Mouse (Mus musculus): ENCODE results near the gene Ptpra. TPM values are rescaled to one million over a fixed set of nuclear protein-coding genes. Genes with fewer than 3 reads are reported as not detected.

Gene Ptpra
- polyA plus RNA-seq, 1 experiment = 113 TPM

DNA sequence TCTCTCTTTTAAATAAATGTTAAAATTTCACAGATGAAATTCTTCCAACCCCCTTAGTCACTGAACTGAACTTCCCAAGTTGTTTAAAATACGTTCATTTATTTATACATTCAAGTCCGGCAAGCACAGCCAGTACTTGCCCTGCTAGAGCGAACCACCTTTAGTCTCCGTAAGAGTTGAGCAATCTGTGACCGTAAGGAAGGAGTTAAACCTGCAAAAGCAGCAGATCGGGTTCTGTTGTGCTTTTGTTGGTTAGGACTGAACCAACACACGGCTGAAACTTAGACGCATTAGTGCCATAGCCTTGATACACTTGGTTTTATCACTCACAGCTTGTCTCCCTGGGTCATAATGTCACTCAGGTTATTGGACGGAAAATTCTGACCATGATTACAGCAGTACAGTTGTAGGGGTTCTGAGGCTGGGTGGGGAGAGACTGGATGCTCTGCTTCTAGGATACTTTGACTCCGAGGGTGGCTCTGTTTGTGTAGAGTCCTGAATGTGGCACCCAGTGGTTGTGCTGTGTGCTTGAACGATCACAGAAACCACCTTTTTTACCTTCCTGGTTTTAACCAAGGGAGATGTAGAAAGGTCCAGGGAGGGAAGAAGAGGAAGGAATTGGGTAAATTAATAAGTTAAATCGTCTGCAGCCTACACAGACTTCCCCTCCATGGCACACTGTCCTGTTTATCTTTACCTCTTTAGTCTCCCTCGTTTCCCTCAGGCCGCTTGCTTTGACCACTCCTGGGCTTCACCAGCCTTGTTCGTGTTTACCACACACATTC lies 11.4 kb downstream of the Ptpra start:
- H3K27ac ChIP-seq (ENCODE audit: control insufficient read depth, insufficient read depth, low read length) = no peak overlapping the region
- TF ChIP-seq POLR2A (IDR thresholded peaks at IDR 0.05; ENCODE audit: control insufficient read depth, extremely low read depth, insufficient read depth, low read length, poor library complexity) (no peak), CTCF (IDR thresholded peaks at IDR 0.05; ENCODE audit: borderline replicate concordance, control insufficient read depth, extremely low read depth, insufficient read depth, low read length, poor library complexity) (no peak)
- no peaks in the 10 kb centered on the region for H3K36me3 ChIP-seq (ENCODE audit: control insufficient read depth, insufficient read depth, low read length)
- no peak for DNase-seq
- no peak overlapping the region for H3K4me3 ChIP-seq (ENCODE audit: control insufficient read depth, insufficient read depth, low read length)
- no peaks in the 10 kb centered on the region for H3K27me3 ChIP-seq (ENCODE audit: control insufficient read depth, insufficient read depth, low read length)
- WGBS = 62% methylated on average over 15 of the region's 15 CpGs
- no peaks in the 10 kb centered on the region for H3K4me1 ChIP-seq (replicated peaks; ENCODE audit: control insufficient read depth, insufficient read depth, low read length)

DNA sequence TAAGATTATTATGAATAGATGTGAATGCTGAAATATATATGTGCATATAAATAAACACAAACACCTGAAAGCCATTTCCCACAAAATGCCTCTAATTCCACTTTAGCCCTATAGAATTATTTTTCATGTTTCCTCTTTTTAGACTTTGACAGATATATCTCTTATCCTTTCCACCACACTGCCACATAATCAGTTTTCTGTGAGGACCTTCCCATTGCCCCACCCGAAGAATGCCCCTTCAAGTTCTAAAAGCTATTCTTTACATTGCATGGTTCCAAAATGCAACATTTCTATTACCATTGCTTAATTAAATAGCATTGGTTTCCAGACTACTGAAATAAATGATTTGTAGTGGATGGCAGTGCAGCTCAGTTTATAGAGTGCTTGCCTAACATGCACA lies 16.4 kb downstream of the Ptpra start:
- no peak for DNase-seq
- WGBS = 89% methylated on average over 1 of the region's 1 CpGs
- Histone ChIP-seq H3K4me3 (ENCODE audit: control insufficient read depth, insufficient read depth, low read length) (no peak overlapping the region), H3K4me1 (replicated peaks; ENCODE audit: control insufficient read depth, insufficient read depth, low read length) (peaks cover under 1% of the 10 kb centered on the region; the same call in 1 of the 2 replicates), H3K27me3 (ENCODE audit: control insufficient read depth, insufficient read depth, low read length) (no peaks in the 10 kb centered on the region), H3K27ac (ENCODE audit: control insufficient read depth, insufficient read depth, low read length) (no peak overlapping the region), H3K36me3 (ENCODE audit: control insufficient read depth, insufficient read depth, low read length) (no peaks in the 10 kb centered on the region)
- no peak for TF ChIP-seq POLR2A (IDR thresholded peaks at IDR 0.05; ENCODE audit: control insufficient read depth, extremely low read depth, insufficient read depth, low read length, poor library complexity)
- no peak for TF ChIP-seq CTCF (IDR thresholded peaks at IDR 0.05; ENCODE audit: borderline replicate concordance, control insufficient read depth, extremely low read depth, insufficient read depth, low read length, poor library complexity)

DNA sequence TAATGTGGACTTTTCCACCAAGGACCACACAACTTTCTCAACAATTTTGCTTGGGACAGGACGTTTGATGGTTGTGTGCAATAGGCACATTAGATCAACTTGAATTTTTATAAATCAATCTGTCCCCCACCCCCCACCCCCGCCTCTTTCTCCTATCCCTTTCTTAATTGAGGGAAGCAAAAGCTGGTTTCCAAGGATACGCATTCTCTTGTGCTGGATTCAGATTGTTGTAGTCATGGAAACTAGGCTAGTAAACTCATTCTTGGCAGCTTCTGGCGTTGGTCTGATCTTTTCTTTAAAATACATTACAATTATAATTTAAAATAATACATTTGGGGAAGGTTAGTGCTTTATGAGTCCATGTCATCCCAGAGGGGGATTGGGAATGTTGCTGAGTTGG lies 19.3 kb downstream of the Ptpra start:
- Histone ChIP-seq H3K27me3 (ENCODE audit: control insufficient read depth, insufficient read depth, low read length) (no peaks in the 10 kb centered on the region), H3K36me3 (ENCODE audit: control insufficient read depth, insufficient read depth, low read length) (no peaks in the 10 kb centered on the region), H3K4me1 (replicated peaks; ENCODE audit: control insufficient read depth, insufficient read depth, low read length) (peaks cover 8% of the 10 kb centered on the region), H3K4me3 (ENCODE audit: control insufficient read depth, insufficient read depth, low read length) (no peak overlapping the region), H3K27ac (ENCODE audit: control insufficient read depth, insufficient read depth, low read length) (no peak overlapping the region)
- DNase-seq = no peak
- WGBS = 89% methylated on average over 4 of the region's 4 CpGs
- TF ChIP-seq POLR2A (IDR thresholded peaks at IDR 0.05; ENCODE audit: control insufficient read depth, extremely low read depth, insufficient read depth, low read length, poor library complexity) (no peak), CTCF (IDR thresholded peaks at IDR 0.05; ENCODE audit: borderline replicate concordance, control insufficient read depth, extremely low read depth, insufficient read depth, low read length, poor library complexity) (no peak)

DNA sequence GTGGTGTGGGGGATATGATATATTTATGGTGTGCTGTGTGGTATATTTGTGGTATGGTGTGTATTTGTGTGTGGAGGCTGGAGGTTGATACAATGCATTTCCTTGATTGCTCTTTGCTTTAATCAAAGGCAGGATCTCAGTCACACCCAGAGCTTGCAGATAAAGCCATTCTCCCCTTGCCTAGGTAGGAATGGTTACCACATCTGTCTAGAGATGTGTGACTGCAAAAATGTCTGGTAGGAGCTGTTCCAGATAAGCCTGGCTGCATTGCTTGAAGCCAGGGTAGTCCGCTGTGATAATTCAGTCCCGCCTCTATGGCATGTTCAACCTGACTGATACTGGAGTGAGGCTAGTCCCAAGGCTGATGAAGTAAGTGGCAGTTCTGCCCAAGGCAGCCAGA lies 19.9 kb downstream of the Ptpra start:
- H3K4me3 ChIP-seq (ENCODE audit: control insufficient read depth, insufficient read depth, low read length) = no peak overlapping the region
- H3K27ac ChIP-seq (ENCODE audit: control insufficient read depth, insufficient read depth, low read length) = no peak overlapping the region
- no peak for DNase-seq
- no peaks in the 10 kb centered on the region for H3K27me3 ChIP-seq (ENCODE audit: control insufficient read depth, insufficient read depth, low read length)
- TF ChIP-seq POLR2A (IDR thresholded peaks at IDR 0.05; ENCODE audit: control insufficient read depth, extremely low read depth, insufficient read depth, low read length, poor library complexity) (no peak), CTCF (IDR thresholded peaks at IDR 0.05; ENCODE audit: borderline replicate concordance, control insufficient read depth, extremely low read depth, insufficient read depth, low read length, poor library complexity) (no peak)
- WGBS = 94% methylated on average over 2 of the region's 2 CpGs
- peaks cover 8% of the 10 kb centered on the region for H3K4me1 ChIP-seq (replicated peaks; ENCODE audit: control insufficient read depth, insufficient read depth, low read length)
- no peaks in the 10 kb centered on the region for H3K36me3 ChIP-seq (ENCODE audit: control insufficient read depth, insufficient read depth, low read length)

DNA sequence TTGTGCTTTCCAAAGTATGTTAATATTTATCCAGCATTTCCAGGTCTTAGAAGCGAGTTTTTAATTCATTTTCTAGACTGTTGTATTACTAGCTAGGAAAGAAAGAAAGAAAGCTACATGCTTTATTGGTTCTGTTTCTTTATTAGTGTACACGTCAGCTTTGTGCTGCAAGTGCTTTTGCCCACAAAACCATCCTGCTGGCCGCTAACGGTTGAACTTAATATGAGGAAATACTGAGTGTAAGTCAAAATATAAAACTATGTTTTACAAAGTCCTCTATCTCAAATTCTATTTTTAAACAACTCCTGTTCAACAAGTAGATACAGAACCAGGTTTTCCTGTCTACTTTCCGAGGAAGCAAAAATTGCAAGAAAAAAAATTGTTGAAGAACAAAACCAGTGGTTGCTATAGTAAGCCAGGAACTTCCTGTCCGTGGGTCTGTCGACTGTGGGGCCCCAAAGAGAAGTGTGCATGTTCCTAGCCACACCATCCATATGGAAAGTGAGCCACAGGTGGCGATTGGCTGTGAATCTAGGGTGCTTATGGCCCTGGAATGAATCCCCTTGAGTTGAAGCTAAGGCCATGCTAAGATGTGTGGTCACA lies 22.9 kb downstream of the Ptpra start:
- WGBS = 10% methylated on average over 8 of the region's 8 CpGs
- no peak for TF ChIP-seq POLR2A (IDR thresholded peaks at IDR 0.05; ENCODE audit: control insufficient read depth, extremely low read depth, insufficient read depth, low read length, poor library complexity)
- TF ChIP-seq CTCF (IDR thresholded peaks at IDR 0.05; ENCODE audit: borderline replicate concordance, control insufficient read depth, extremely low read depth, insufficient read depth, low read length, poor library complexity) = no peak
- H3K4me1 ChIP-seq (replicated peaks; ENCODE audit: control insufficient read depth, insufficient read depth, low read length) = peaks cover 8% of the 10 kb centered on the region

DNA sequence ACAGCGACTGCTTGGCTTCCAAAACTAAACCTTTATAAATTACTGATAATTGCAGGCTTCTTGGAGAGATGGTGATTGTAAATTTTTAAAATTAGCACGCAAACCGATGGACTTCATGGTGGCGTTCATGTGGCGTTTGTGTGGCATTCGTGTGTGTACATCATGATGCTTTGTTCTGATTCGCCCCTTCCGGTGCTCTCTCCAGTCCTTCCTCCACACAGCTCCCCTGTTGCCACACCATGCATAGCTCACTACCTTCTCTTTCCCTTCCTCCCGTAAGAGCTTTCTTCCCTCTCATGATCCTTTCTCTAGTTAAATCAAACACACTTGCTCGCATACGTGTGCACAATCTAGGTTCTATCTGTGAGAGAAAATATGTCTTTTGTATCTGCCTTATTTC lies 25.7 kb downstream of the Ptpra start:
- 97% methylated on average over 11 of the region's 11 CpGs for WGBS
- no peak for TF ChIP-seq POLR2A (IDR thresholded peaks at IDR 0.05; ENCODE audit: control insufficient read depth, extremely low read depth, insufficient read depth, low read length, poor library complexity)
- no peak for TF ChIP-seq CTCF (IDR thresholded peaks at IDR 0.05; ENCODE audit: borderline replicate concordance, control insufficient read depth, extremely low read depth, insufficient read depth, low read length, poor library complexity)

More for the DNA sequence above, 22.9 kb downstream of the Ptpra start:
- Histone ChIP-seq H3K27me3 (ENCODE audit: control insufficient read depth, insufficient read depth, low read length) (no peaks in the 10 kb centered on the region), H3K36me3 (ENCODE audit: control insufficient read depth, insufficient read depth, low read length) (no peaks in the 10 kb centered on the region), H3K4me3 (ENCODE audit: control insufficient read depth, insufficient read depth, low read length) (no peak overlapping the region), H3K27ac (ENCODE audit: control insufficient read depth, insufficient read depth, low read length) (no peak overlapping the region)
- DNase-seq = no peak

More for the DNA sequence above, 25.7 kb downstream of the Ptpra start:
- Histone ChIP-seq H3K4me3 (ENCODE audit: control insufficient read depth, insufficient read depth, low read length) (no peak overlapping the region), H3K4me1 (replicated peaks; ENCODE audit: control insufficient read depth, insufficient read depth, low read length) (peaks cover 8% of the 10 kb centered on the region), H3K27ac (ENCODE audit: control insufficient read depth, insufficient read depth, low read length) (no peak overlapping the region), H3K27me3 (ENCODE audit: control insufficient read depth, insufficient read depth, low read length) (no peaks in the 10 kb centered on the region), H3K36me3 (ENCODE audit: control insufficient read depth, insufficient read depth, low read length) (no peaks in the 10 kb centered on the region)
- DNase-seq = no peak

All from thymus, adult 2 months (tissue).